In the genomic region with DNA sequence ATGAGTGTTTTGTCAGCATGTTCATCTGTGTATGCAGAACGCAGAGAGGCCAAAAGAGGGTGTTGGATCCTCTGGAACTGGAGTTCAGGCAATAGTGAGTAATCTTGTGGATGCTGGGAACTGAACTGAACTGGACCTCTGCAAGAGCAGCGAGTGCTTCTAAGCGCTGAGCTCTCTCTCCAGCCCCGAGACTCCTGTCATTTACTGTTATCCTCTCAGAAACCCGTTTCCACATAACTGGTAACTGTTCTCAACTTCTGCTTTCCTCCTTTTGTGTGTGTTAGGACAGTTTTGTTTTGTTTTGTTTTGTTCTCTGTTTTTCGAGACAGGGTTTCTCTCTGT, we compare ENCODE assay signal across 7 mouse cellular contexts. TPM values are rescaled to one million over a fixed set of nuclear protein-coding genes. Genes with fewer than 3 reads are reported as not detected.
DNase-seq lines count a peak whose midpoint lies in the region; ATAC-seq and TF ChIP-seq lines count a peak whose summit lies in the region.

No protein-coding gene starts in this region.

- H3K9me3 ChIP-seq in ES-Bruce4 (replicated peaks; ENCODE audit: control insufficient read depth, insufficient read depth, low read length, poor library complexity, severe bottlenecking), result no peaks in the 10 kb centered on the region
- H3K9me3 ChIP-seq in hindbrain, embryonic 12.5 days (replicated peaks), result no peaks in the 10 kb centered on the region

- H3K4me3 ChIP-seq in ES-Bruce4 (ENCODE audit: low read depth, low read length), result peak overlapping the region; percentile 59
- peak overlapping the region; percentile 70 for H3K4me3 ChIP-seq in hindbrain, embryonic 12.5 days
- H3K4me3 ChIP-seq in cerebellum, adult 2 months (replicated peaks; ENCODE audit: insufficient read depth, low read depth, low read length), result no peak overlapping the region

- DNase-seq in Patski (ENCODE audit: low read depth, low spot score), result no peak
- no peak for DNase-seq in cerebellum, postnatal 4 days (ENCODE audit: low spot score in 2 of 2)
- DNase-seq in B cell, adult 2 months, result no peak
- no peak for DNase-seq in cerebellum, adult 2 months

- peaks cover 23% of the 10 kb centered on the region for H3K36me3 ChIP-seq in ES-Bruce4 (ENCODE audit: control insufficient read depth, insufficient read depth, low read length, poor library complexity, severe bottlenecking)
- H3K36me3 ChIP-seq in hindbrain, embryonic 12.5 days, result peaks cover 27% of the 10 kb centered on the region

- in situ Hi-C loops in Patski (cut with MboI; ENCODE audit: low pct_unique_long_range_greater_than_20kb), result no loop called here

- WGBS in hindbrain, embryonic 12.5 days, result 12% methylated on average over 6 of the region's 6 CpGs
- 12% methylated on average over 6 of the region's 6 CpGs for WGBS in cerebellum, adult 2 months

- H3K27me3 ChIP-seq in ES-Bruce4 (ENCODE audit: control insufficient read depth, insufficient read depth, low read length, poor library complexity, severe bottlenecking), result no peaks in the 10 kb centered on the region
- H3K27me3 ChIP-seq in Patski, result no peaks in the 10 kb centered on the region
- no peaks in the 10 kb centered on the region for H3K27me3 ChIP-seq in hindbrain, embryonic 12.5 days
- H3K27me3 ChIP-seq in cerebellum, adult 2 months (ENCODE audit: control insufficient read depth, insufficient read depth, low read length), result no peaks in the 10 kb centered on the region

- peak overlapping the region; percentile 71 for H3K4me2 ChIP-seq in hindbrain, embryonic 12.5 days (replicated peaks)

- POLR2A ChIA-PET in Patski (lab: Charles Lee), result interaction anchor here (0.7 to 1.0 kb wide), 2 partner anchors 128 to 161 kb away, joined by 3 read pairs; a partner anchor contains a TSS

- H3K27ac ChIP-seq in ES-Bruce4 (ENCODE audit: insufficient read depth, low read length), result no peak overlapping the region
- no peak overlapping the region for H3K27ac ChIP-seq in hindbrain, embryonic 12.5 days
- H3K27ac ChIP-seq in cerebellum, adult 2 months (ENCODE audit: insufficient read depth, low read length), result no peak overlapping the region

- no peak for TF ChIP-seq POLR2A in ES-Bruce4 (IDR thresholded peaks at IDR 0.05; ENCODE audit: insufficient read depth, low read length)
- TF ChIP-seq POLR2A in cerebellum, adult 2 months (IDR thresholded peaks at IDR 0.05; ENCODE audit: borderline replicate concordance, insufficient read depth, low read length), result no peak

- peak overlapping the region; percentile 7 for H3K9ac ChIP-seq in ES-Bruce4 (ENCODE audit: low read depth, poor library complexity, severe bottlenecking)
- no peak overlapping the region for H3K9ac ChIP-seq in hindbrain, embryonic 12.5 days

- TF ChIP-seq CTCF in ES-Bruce4 (IDR thresholded peaks at IDR 0.05; ENCODE audit: low read depth, low read length) (no peak), Patski (IDR thresholded peaks at IDR 0.05) (no peak)
- no peak for TF ChIP-seq CTCF in cerebellum, adult 2 months (IDR thresholded peaks at IDR 0.05; ENCODE audit: borderline replicate concordance, insufficient read depth, low read depth, low read length)

- CTCF ChIA-PET in Patski (lab: Charles Lee), result interaction anchor here (0.7 kb wide), 1 partner anchor 211 kb away, joined by 3 read pairs; no protein-coding TSS in a partner anchor

- no peak for TF ChIP-seq EP300 in ES-Bruce4 (IDR thresholded peaks at IDR 0.05; ENCODE audit: insufficient read depth, low read depth, low read length)

- no peaks in the 10 kb centered on the region for H3K4me1 ChIP-seq in ES-Bruce4 (ENCODE audit: control insufficient read depth, insufficient read depth, low read length)
- peaks cover 20% of the 10 kb centered on the region for H3K4me1 ChIP-seq in hindbrain, embryonic 12.5 days
- peaks cover 15% of the 10 kb centered on the region for H3K4me1 ChIP-seq in cerebellum, adult 2 months (ENCODE audit: control insufficient read depth, insufficient read depth, low read length)

- ATAC-seq in Patski, result peak; percentile 13
- ATAC-seq in hindbrain, embryonic 12.5 days (ENCODE audit: low FRiP score), result no peak; the same call in 1 of the 2 replicates
- ATAC-seq in megakaryocyte progenitor cell, adult 5-6 weeks (replicated peaks; ENCODE audit: poor library complexity), result peak; percentile 40

RNA-seq across cellular contexts. Expression of a gene that starts 0.5 kb away (rescaled TPM):
- polyA plus RNA-seq in ES-Bruce4 (2011; ENCODE audit: insufficient read depth, insufficient read length, low read depth, missing spikeins), result 584 and 638 TPM in 2 replicates
- polyA plus RNA-seq in Patski (2021), result 1,740 TPM
- polyA plus RNA-seq in hindbrain, embryonic 12.5 days (2016; fragmentation: Nextera tagmentation; extraction: Ambion mirVana), result 715 and 817 TPM in 2 replicates
- 599 and 622 TPM in 2 replicates for total RNA-seq in megakaryocyte progenitor cell, adult 5-6 weeks (2015)
- total RNA-seq in megakaryocyte progenitor cell, adult 5-6 weeks (2017), result 549 and 714 TPM in 2 replicates
- 1,171 and 1,228 TPM in 2 replicates for polyA plus RNA-seq in cerebellum, adult 2 months (2012; rRNA removed)

RNA-seq across cellular contexts. Expression of a gene that starts 11.8 kb away (rescaled TPM):
- polyA plus RNA-seq in ES-Bruce4 (2011; ENCODE audit: insufficient read depth, insufficient read length, low read depth, missing spikeins) (86.7 and 87.5 TPM in 2 replicates), Patski (2021) (166 TPM)
- 217 and 218 TPM in 2 replicates for polyA plus RNA-seq in hindbrain, embryonic 12.5 days (2016; fragmentation: Nextera tagmentation; extraction: Ambion mirVana)
- 33.1 and 34.0 TPM in 2 replicates for total RNA-seq in megakaryocyte progenitor cell, adult 5-6 weeks (2015)
- total RNA-seq in megakaryocyte progenitor cell, adult 5-6 weeks (2017), result 60.8 and 69.5 TPM in 2 replicates
- polyA plus RNA-seq in cerebellum, adult 2 months (2012; rRNA removed), result 234 and 248 TPM in 2 replicates

RNA-seq across cellular contexts. Expression of a gene that starts 23.1 kb away (rescaled TPM):
- polyA plus RNA-seq in ES-Bruce4 (2011; ENCODE audit: insufficient read depth, insufficient read length, low read depth, missing spikeins), result 41.0 and 45.1 TPM in 2 replicates
- polyA plus RNA-seq in Patski (2021), result 60.8 TPM
- 75.9 and 77.6 TPM in 2 replicates for polyA plus RNA-seq in hindbrain, embryonic 12.5 days (2016; fragmentation: Nextera tagmentation; extraction: Ambion mirVana)
- 49.8 and 57.5 TPM in 2 replicates for total RNA-seq in megakaryocyte progenitor cell, adult 5-6 weeks (2015)
- total RNA-seq in megakaryocyte progenitor cell, adult 5-6 weeks (2017), result 47.1 and 51.8 TPM in 2 replicates
- polyA plus RNA-seq in cerebellum, adult 2 months (2012; rRNA removed), result 44.8 and 46.2 TPM in 2 replicates

RNA-seq across cellular contexts. Expression of a gene that starts 49.2 kb away (rescaled TPM):
- polyA plus RNA-seq in ES-Bruce4 (2011; ENCODE audit: insufficient read depth, insufficient read length, low read depth, missing spikeins), result 69.4 and 78.5 TPM in 2 replicates
- 7.6 TPM for polyA plus RNA-seq in Patski (2021)
- 62.5 and 66.6 TPM in 2 replicates for polyA plus RNA-seq in hindbrain, embryonic 12.5 days (2016; fragmentation: Nextera tagmentation; extraction: Ambion mirVana)
- total RNA-seq in megakaryocyte progenitor cell, adult 5-6 weeks (2015), result 0.99 and 1.2 TPM in 2 replicates
- total RNA-seq in megakaryocyte progenitor cell, adult 5-6 weeks (2017), result 1.2 and 2.7 TPM in 2 replicates
- polyA plus RNA-seq in cerebellum, adult 2 months (2012; rRNA removed), result 8.7 and 9.2 TPM in 2 replicates
